Mouse (Mus musculus) left cerebral cortex, postnatal 25 days (tissue): ENCODE measurements around the gene Klk12. TPM values are rescaled to one million over a fixed set of nuclear protein-coding genes. Genes with fewer than 3 reads are reported as not detected.

ENCODE experiments used
- DNase-seq, 2 experiments: peaks; one replicate each; pipeline ENCODE4 v3.0.0; 2022; ENCODE audit warnings: low spot score in 2 of 2, mixed read lengths in 1 of 2
- intact Hi-C: fragments of 180-260 bp; cut with DNase I; formaldehyde crosslinking; loops from one replicate; pipeline ENCODE4 v1.15.1; 2025
- total RNA-seq, 2 experiments: library from RNA; stranded (reverse); gene quantifications; 2 replicates each; pipeline ENCODE4 v1.2.3; 2021

Gene Klk12
- total RNA-seq = not detected

DNA sequence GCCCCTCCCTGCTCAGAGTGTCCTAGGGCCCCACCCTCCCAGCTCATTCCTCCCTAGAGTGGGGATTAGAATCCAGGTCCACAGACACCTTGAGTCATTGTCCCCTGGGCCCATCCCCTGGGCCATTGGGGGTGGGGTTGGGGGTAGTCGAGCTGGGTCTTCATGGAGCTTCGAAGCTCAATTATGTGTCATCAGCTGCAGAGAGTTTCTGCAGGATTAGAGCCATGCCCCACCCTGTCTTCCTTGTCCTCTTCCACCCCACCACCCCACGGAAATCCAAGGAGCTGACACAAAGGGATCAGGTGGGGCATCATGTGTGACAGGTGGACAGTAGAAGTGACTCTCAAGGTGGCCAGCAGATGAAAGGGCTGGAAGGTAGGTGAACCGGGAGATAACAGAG, at the start of gene Klk12:
Gene Klk12, plus strand, starts transcription at position 301 of the 400 bp plus-strand sequence.
- no peak for DNase-seq
- intact Hi-C loops = no loop called here

DNA sequence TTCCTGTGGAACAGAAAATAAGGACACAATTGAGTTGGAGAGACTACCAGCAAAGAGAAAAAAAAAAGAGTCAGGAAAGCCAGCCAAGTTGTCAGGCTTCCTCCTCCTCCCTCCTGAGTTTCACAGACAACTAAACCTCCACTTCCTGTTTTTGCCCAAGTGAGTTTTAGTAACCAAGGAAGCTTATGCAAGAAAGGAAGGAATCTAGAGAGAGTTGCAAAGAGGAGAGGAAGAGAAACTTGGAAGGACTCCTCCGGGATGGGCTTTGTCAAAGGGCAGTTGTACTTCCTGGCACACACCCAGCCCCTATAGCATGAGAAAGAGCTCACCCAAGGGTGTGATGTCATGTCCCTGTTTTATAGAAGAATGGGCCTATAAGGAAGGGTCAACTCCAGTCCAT, 20.9 kb upstream of the Klk12 start:
- intact Hi-C loops = no loop called here
- DNase-seq = peak in 1 of 2 experiments; percentile 55

DNA sequence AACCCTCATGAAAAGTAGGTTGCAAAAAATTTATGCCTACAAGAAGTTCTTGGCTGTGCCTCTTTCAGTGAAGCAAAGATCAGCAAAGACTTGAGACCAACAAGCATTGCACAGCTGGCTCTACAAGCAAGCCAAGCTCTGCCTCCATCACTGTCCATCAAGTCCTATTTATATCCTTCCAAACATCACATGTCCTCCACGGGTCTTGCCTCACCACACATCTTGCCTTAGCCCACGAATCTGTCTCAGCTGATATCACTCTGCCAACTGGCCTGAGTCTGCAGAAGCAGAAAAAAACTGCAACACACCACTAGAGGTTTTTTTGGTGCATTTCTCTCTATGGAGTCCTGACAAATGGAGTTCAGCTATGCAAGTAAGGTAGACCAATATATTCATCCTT, 15.9 kb upstream of the Klk12 start:
- DNase-seq = no peak
- intact Hi-C loops = no loop called here

DNA sequence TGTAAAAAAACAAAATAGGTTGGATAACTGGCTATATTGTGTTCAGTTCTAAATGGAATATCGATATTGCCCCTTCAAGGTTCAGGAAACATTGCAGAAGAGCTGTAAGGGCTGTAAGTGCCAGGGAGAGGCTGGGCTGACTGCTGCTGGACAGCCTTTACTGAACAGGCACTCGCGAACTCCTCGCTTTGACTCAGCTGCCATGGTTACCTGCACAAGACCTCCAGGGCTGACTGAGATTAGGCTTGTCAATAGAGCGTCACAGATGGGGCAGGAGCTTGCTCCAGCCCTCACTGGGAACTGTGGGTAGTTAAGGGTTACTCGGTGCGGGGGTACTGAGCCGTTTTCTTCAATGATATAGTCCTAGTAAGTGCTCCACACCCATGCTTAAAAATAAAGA, 2.2 kb upstream of the Klk12 start:
- DNase-seq = no peak
- intact Hi-C loops = no loop called here

DNA sequence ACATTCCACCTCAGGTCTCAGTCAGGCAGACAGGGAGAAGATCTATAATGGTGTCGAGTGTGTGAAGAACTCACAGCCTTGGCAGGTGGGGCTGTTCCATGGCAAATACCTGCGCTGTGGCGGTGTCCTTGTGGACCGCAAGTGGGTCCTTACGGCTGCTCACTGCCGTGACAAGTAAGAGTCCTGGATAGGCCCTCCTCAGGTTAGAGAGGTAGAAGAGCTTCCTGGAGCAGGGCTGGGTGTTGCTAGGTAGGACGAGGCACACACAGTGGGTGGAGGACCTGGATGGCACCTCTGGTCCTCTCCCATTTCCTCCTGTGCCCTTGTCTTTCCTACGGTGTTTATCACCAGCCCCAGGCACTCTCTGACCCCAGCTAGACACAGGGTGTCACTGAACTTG, 939 bp downstream of the Klk12 start:
- no peak for DNase-seq

DNA sequence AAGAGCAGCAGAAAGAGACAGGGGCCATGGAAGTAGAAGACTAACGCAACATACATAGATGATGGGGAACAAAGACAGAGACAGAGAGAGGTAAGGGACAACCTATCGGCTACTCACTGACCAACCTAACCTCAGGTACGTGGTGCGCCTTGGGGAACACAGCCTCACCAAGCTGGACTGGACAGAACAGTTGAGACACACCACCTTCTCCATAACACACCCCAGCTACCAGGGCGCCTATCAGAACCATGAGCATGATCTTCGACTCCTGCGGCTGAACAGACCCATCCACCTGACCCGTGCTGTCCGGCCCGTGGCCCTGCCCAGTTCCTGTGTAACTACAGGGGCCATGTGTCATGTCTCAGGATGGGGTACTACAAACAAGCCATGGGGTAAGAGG, 2.0 kb downstream of the Klk12 start:
- no peak for DNase-seq
- intact Hi-C loops = no loop called here

More for the DNA sequence above, 939 bp downstream of the Klk12 start:
- intact Hi-C loops = no loop called here

DNA sequence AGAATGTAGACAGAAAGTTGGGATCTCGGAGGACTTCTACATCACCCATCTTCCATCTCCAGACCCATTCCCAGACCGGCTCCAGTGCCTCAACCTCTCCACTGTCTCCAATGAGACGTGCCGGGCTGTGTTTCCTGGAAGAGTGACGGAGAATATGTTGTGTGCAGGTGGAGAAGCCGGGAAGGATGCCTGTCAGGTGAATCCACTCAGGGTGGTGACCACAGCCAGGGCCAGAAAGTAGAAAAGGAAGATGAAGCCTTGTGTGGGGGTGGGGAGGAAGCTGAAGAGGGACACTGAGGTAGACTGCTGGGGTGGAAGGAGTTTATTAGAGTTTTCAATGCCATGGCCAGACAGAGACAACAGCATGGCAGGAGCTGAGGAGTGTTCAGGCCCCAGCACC, 3.2 kb downstream of the Klk12 start:
- no peak for DNase-seq

DNA sequence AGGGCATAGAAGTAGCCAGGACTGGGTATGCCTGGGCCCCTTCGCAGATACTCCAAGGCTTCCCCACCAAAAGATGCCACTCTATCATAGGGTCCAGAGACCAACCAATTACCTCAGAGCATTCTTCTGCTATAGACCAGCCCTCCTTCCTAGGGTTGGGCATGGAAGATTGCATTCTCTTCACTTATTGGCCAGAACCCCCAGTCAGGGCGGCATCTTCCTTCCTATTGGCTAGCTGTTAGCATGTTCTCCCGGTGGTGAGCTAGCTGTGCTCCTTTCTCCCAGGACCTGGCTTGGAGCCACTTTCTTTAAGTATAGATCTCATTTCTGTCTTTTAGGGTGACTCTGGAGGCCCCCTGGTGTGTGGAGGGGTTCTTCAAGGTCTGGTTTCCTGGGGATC, 4.2 kb downstream of the Klk12 start:
- intact Hi-C loops = no loop called here
- DNase-seq = no peak

More for the DNA sequence above, 3.2 kb downstream of the Klk12 start:
- intact Hi-C loops = no loop called here

DNA sequence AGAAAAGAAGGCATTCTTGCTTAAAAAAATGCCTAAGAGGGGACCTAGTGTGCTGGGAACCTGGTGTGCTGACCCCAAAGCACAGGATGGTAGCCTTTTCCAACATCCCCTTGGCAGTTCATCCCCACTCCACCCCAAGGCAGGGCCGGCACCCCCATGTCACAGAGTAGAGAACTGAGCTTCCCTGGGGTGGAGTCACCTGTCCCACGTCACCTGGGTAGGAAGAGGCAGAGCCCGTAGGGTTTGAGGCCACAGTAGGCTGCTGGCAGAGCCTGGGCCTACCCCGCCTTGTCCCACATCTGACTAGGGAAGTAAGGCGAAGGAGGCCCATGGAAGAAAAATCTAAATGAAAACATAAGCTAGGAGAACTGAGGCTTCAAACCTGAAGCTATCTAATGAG, 5.7 kb downstream of the Klk12 start, which contains the start of gene Klk11:
Gene Klk11, plus strand, starts transcription at position 241 of the 400 bp plus-strand sequence.
- no peak for DNase-seq
- intact Hi-C loops = no loop called here

DNA sequence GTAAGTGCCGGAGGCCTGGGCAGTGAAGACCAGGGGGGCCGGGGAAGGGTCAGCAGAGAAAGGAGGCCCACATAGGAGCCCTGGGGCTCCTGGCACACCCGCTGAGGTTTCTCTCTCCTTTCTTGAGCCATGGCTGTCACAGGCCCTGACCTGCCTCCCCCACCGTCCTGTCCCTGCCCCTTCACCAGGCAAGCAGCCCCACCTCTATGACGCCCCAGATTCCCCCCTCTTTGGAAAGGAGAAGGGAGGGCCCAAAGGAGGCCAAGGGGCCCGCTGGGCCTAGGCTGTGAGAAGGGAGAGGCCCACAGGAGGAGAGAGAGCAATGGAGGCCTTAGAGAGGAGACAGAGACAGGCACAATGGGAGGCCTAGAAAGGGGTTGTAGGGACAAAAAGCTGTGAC, 6.1 kb downstream of the Klk12 start:
- intact Hi-C loops = no loop called here

DNA sequence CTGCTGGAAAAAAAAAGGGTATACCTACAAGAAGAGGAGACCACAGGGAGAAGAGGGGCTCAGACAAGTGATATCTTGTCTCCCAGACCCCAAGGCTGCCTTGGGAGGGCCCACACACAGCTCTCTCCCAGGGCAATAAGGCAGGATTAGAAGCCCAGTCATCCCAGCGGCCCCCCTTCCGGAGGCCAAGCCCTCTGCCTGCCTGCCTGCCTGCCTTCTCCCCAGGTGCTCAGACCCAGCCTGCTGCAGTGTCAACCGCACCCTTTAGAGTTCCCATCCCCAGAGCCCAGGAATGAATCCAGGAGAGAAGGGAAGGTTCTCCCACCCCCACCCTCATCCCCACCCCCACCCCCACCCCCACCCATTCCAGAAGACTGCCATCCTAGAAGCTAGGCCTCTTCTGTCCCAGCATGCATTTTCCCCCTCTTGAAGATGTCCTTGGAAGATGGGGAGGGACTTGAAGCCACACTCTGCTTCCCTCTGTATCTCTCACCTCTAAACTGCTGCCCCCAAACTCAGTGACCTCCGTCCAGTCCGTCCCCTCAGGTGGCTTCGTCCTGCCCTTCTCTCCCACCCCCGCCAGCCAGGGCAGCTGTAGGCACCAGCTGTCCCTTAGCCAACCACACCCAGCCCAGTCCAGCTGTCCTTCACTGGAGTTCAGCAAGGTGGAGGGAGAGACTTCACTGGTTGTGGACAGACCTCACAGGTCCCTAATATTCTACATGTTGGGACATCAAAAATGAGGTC, 6.8 kb downstream of the Klk12 start:
- intact Hi-C loops = no loop called here
- DNase-seq = no peak

More for the DNA sequence above, 6.1 kb downstream of the Klk12 start:
- no peak for DNase-seq

DNA sequence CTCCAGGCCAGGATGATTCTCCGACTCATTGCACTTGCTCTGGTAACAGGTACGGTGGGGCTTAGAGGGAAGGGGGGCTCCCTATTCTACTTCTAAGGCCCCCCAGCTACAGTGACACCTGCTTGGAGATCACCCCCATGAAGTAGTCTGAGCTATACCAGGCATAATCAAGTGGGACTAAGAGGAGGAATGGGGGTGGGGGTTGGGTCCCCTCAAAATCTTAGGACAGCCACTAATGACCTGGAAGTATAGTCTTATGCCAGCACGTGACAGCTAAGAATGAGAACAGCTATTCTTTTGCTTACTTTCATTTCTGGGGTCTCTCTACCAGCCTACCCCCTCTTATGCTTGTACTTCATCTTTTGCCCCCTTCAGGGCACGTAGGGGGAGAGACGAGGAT, 7.8 kb downstream of the Klk12 start:
- intact Hi-C loops = no loop called here

DNA sequence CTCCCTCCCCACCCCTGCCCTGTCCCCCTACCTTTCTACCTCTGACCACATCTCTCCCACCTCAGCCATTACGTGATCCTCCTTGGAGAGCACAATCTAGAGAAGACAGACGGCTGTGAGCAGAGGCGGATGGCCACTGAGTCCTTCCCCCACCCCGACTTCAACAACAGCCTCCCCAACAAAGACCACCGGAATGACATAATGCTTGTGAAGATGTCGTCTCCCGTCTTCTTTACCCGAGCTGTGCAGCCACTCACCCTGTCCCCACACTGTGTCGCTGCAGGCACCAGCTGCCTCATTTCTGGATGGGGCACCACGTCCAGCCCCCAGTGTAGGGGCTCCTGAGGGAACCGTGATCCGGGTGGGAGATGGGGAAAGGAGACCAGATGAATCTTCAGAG, 8.7 kb downstream of the Klk12 start:
- DNase-seq = no peak
- intact Hi-C loops = no loop called here

More for the DNA sequence above, 7.8 kb downstream of the Klk12 start:
- no peak for DNase-seq

DNA sequence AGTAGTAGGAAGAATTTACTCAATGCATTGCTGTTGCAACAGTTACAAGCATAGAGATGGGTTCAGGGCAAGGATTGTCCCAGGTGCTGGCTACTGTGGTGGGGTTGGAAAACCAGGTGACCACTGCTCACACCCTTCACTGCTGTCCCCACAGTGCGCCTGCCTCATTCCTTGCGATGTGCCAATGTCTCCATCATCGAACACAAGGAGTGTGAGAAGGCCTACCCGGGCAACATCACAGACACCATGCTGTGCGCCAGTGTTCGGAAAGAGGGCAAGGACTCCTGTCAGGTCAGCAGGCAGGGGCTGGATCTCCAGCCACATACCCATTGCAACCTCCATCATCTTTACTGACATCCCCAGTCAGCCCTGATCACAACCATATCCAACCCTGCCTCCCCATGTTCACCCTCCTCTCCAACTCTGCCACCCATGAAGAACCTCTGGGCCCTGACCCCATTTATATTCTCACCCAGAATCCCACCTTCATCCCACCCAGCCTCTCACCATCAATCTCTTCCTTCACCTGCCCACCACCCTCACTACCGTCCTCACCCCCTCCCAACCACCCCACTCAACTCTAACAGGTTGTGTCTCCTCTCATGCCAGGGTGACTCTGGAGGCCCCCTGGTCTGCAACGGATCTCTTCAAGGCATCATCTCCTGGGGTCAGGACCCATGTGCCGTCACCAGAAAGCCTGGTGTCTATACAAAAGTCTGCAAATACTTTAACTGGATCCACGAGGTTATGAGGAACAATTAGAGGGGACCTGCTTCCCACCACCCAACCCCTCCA, 9.7 kb downstream of the Klk12 start:
- intact Hi-C loops = no loop called here
- no peak for DNase-seq

DNA sequence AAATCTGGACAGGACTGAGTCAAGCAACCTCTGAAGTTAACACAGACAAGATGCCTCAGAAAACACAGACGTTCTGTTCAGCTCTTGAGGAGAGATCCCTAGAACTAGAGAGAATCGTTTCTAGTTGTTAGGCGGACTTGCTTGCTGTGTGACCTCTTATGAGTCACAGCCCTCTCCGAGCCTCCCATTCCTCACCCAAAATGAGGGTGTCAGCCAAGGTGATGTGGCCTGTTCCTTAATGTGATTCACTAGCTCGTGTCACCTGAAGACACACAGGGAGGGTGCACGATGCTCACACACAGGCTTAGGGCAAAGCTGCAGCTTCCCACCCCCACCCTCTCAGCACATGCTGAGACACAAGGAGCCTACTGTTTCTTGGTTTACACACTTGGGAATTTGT, 11.5 kb downstream of the Klk12 start:
- no peak for DNase-seq
- intact Hi-C loops = loop anchor here (5.0 kb wide), 1 partner anchor 98 kb away; no protein-coding TSS in a partner anchor

DNA sequence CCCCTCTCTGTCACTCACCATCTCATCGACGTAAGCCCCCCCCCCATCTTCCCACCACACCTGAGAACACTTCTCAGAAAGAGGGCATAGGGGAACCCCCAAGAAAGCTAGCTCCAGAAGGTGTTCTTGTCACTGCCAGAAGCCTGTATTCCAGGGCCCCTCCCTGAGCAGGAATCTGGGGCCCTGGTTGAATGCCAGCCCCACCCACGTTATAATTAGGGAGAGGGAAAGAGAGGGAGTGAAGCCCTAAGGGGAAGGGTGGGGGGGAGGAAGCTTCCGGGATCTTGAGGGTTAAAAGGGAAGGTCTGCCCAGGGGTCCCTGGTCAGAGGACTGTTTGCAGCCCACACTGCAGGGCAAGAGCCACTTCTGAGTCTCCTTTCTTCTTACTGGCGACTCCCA, 12.0 kb downstream of the Klk12 start, which contains the start of gene Klk10:
Gene Klk10, plus strand, starts transcription at position 290 of the 400 bp plus-strand sequence.
- no peak for DNase-seq
- intact Hi-C loops = loop anchor here (5.0 kb wide), 1 partner anchor 98 kb away; no protein-coding TSS in a partner anchor

DNA sequence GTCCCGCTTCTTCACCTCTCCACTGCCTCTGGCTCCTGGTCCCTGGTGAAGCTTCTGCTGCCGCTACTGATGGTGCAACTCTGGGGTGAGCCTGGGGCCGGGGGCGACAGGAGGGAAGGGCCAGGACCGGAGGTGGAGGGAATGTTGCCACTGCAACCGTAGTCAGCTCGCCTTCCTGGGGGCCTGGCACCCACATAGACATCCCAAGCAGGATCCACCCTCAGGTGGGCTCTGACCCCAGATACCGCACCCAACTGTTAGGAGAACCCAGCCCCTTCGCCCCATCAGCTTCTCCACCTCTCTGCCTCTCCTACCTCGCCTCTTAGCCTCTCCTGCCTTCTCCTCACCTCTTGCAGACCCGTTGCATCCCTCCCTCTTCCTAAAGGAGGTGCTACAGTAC, 12.8 kb downstream of the Klk12 start:
- DNase-seq = no peak
- intact Hi-C loops = loop anchor here (5.0 kb wide), 1 partner anchor 99 kb away; no protein-coding TSS in a partner anchor

DNA sequence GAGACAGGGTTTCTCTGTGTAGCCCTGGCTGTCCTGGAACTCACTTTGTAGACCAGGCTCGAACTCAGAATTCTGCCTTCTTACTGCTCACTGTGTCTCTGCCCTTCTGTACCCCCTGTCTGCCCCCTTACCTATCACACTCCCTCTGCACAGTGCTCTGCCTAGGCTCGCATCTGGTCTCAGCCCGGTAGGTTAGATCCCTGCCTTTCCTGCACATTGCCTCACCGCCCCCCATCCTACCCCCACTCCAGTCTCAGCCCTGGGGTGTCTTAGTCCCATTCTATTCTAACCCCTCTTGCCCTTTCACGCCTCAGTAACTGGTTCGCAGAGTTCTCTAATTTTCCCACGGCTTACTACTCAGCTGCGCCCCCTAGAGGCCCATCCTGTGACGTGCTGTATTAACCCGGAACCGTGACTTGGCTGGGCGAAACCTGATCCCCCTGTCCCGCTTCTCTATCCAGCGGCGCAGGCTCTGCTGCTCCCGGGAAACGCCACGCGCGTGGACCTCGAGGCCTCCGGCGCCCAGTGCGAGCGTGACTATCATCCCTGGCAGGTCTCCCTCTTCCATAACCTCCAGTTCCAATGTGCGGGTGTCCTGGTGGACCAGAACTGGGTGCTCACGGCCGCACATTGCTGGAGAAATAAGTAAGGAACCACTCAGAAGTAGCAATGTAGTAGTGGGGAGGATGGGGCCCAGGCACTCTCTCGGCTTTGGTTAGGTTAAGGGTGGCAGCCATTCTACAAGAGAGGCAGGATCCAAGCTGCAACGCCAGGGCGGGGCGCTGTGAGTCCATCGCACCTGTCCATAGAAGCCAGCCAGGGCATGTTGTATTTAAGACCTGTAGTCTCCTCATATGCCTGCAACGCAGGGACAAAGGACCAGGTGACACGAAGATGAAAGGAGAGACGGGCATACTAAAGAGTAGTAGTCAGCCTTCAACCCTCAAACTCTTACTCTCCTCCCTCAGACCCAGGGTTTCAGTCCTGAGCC, 13.9 kb downstream of the Klk12 start:
- peak; percentile 49 to 67 for DNase-seq
- intact Hi-C loops = loop anchor here (5.0 kb wide), 1 partner anchor 100 kb away; no protein-coding TSS in a partner anchor

DNA sequence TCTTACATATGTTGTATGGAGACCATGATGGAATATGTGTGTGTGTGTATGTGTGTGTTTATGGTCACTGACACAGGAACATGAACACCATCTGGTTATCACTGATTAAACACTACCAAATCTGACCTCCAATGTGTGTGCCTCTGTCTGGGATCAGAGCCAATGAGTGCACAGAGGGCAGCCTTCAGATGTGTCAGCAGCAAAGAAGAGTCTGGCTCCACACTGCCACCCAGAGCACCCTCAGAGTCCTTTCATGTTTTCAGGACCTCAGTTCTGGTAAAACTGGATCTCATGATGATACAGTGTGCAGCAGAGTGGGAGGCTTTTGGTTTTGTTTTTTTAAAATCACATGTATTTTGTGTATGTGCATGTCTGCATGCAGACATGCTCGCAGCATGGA, 16.6 kb downstream of the Klk12 start:
- no peak for DNase-seq
- intact Hi-C loops = no loop called here
